Mouse (Mus musculus) hindlimb bud, embryonic 11.5 days (tissue): Measurements from ENCODE around the gene Sidt2.
A peak's percentile ranks its signal among the peaks of the same experiment; 100 is the strongest.

Experiments used
- DNase-seq: peaks from one replicate; pipeline ENCODE4 v3.0.0-alpha.2; 2012; ENCODE audit warnings: low read depth, low spot score; ENCODE audit errors: extremely low spot score

Sidt2 gene

GRCm38 (mm10) chr9:45915659-45916058 is 39.4 kb downstream of the Sidt2 start:
- DNase-seq, result no peak

DNA sequence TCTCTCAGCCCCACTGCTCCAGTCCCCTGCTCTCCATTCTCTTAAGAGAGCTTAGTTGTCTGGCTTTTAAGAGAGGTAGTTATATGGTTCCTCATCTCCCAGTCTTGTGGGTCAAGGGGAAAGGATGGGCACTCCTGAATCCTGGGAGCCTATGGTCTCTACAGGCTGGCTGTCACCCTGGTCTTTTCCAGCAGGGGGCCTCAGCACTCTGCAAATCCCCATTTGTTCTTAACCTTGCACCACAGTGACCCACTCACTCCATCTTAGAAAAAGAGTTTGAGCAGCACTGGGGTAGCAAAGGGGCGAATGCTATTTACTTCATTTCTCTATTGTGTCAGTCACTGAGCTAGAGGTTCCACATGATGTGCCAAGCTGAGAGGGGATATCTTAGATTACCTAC is 43.4 kb downstream of the Sidt2 start:
- DNase-seq, result no peak

GRCm38 (mm10) chr9:45910995-45911394 is 44.1 kb downstream of the Sidt2 start:
- DNase-seq, result no peak

GRCm38 (mm10) chr9:45907078-45907428 is 48.0 kb downstream of the Sidt2 start:
- DNase-seq, result no peak

- DNase-seq, result peak; percentile 22
Observed at GRCm38 (mm10) chr9:45906355-45907077, 48.5 kb downstream of the Sidt2 start, which contains the start of the genes Pcsk7 and Rnf214. Gene Pcsk7 (plus strand): TSS chr9:45906497. Gene Rnf214 (minus strand): TSS chr9:45906911.

DNA sequence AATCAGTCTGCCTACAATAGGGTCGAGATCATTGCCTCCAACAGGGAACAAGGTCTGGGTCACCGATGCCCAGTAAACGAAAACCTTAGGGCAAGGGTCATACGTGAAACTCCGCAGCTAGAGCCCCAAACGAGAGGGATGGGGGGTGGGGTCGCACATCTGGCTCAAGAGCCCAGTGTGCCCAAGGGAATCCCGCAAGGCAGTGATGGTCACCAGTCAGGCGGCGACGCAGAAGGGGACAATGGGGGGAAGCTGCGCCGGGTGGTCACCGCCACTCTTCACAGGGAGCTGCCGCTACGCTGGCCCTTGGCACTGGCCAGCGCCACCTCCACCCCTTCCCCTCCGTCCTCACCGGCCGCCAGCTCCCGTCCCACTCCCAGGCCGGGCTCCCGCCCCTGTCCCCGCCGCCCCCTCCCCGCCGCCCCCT is 49.2 kb downstream of the Sidt2 start:
- no peak for DNase-seq

DNA sequence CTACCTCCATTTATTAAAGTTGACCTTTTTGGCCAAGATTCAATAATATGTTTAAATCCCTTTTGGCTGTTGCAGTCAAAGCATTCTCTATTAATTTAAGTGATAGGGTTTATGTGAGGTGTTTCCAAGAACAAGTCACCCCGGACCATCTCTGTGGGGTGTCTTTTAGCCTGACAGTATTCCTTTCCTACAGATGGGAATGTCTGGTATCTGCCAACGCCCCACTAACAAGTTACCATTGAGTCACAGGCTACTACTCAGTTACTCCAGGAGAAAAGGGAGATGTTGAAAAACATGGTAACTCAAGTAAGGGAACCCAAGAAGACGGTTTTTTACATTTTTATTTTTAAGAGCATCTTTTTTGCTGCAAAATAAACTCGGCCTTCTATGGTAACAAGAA is 49.9 kb downstream of the Sidt2 start:
- no peak for DNase-seq

DNA sequence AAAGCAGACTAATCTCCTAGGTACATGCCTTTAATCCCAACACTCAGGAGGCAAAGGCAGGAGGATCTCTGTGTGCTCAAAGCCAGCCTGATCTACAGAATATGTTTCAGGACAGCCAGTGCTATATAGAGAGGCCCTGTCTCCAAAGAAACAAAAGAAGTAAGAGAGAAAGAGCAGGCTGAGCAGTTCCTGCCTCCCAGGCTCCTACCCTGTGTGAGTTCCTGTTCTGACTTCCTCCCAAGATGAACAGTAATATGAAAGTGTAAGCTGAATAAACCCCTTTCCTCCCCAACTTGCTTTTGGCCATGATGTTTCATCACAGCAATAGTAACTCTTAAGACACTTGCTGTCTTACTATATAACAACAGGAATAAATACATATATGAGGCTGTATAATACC is 61.4 kb downstream of the Sidt2 start:
- no peak for DNase-seq
